Mouse (Mus musculus): ENCODE measurements around the gene Cog8.

DNA sequence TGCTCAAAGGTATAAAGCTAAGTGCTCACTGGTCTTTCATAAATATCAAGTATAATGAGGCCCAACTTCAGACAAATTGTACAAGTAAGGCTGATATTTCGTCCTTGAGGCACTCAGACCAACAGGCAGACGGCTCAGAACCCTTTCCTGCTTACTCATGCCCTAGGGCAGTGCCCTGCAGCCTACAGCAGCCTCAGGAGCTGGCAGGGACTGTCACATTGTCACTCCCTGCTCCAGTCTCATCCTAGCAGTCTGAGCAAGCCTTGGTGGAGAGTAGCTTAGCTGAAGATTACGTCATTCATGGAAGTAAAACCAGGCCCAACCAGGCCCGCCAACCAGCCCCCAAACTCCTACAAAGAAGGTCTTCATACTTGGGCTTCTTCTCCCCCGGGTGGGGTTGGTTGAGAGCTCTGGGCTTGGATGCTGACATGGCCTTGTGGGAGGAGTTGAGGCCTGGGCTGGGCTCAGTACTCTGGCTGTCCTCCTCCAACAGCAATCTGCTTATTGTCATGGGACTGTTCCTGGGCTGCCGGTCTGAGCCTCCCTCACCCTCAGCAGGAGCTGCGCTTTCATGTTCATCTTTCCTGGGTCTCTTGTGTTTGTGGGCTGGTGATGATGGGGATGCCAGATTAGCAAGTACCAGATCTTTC lies 19.9 kb upstream of the Cog8 start:
- no peak for TF ChIP-seq CTCF (IDR thresholded peaks at IDR 0.05)
- TF ChIP-seq EP300 (IDR thresholded peaks at IDR 0.05): no peak

Data from lung, postnatal 0 days (tissue).